Mouse (Mus musculus) limb, embryonic 14.5 days (tissue): ENCODE results near the gene Gnat2. TPM values are rescaled to one million over a fixed set of nuclear protein-coding genes. Genes with fewer than 3 reads are reported as not detected.

ENCODE experiments used
- ATAC-seq: fragments of 200-750 bp; cut with Nextera tagmentation; 2 replicates; pipeline ENCODE4 v1.8.0; 2017; ENCODE audit warnings: low read depth, moderate number of reproducible peaks, moderate TSS enrichment; ENCODE audit not compliant: low FRiP score
- DNase-seq: peaks from one replicate; pipeline ENCODE4 v3.0.0-alpha.2; 2015; ENCODE audit warnings: low spot score
- H3K27ac ChIP-seq: fragments of 300-500 bp; sonication (generic); replicated peaks from 2 replicates; pipeline ENCODE4 v1.5.1; 2014; ENCODE audit warnings: low read depth, mild to moderate bottlenecking, low read length, moderate library complexity, mixed read lengths
- H3K27me3 ChIP-seq: fragments of 300-500 bp; sonication (generic); 2 replicates; pipeline ENCODE4 v1.6.1; 2014; ENCODE audit warnings: low read length, mixed read lengths; ENCODE audit not compliant: control insufficient read depth, insufficient read depth
- H3K36me3 ChIP-seq: fragments of 300-500 bp; sonication (generic); 2 replicates; pipeline ENCODE4 v1.6.1; 2014; ENCODE audit warnings: mild to moderate bottlenecking, low read length, moderate library complexity, mixed read lengths; ENCODE audit not compliant: control insufficient read depth, insufficient read depth
- H3K4me1 ChIP-seq: fragments of 300-500 bp; sonication (generic); 2 replicates; pipeline ENCODE4 v1.6.1; 2014; ENCODE audit warnings: antibody characterized with exemption, low read length, mixed read lengths; ENCODE audit not compliant: control insufficient read depth, insufficient read depth
- H3K4me2 ChIP-seq: fragments of 300-500 bp; sonication (generic); replicated peaks from 2 replicates; pipeline ENCODE4 v1.6.1; 2014; ENCODE audit warnings: low read depth, mild to moderate bottlenecking, low read length, moderate library complexity; ENCODE audit not compliant: severe bottlenecking
- H3K4me3 ChIP-seq: fragments of 300-500 bp; sonication (generic); replicated peaks from 2 replicates; pipeline ENCODE4 v1.5.1; 2014; ENCODE audit warnings: low read length
- H3K9ac ChIP-seq: fragments of 300-500 bp; sonication (generic); 2 replicates; pipeline ENCODE4 v1.6.1; 2014; ENCODE audit warnings: mild to moderate bottlenecking, low read depth, low read length, moderate library complexity; ENCODE audit not compliant: severe bottlenecking
- H3K9me3 ChIP-seq: fragments of 300-500 bp; sonication (generic); 2 replicates; pipeline ENCODE4 v1.6.1; 2016; ENCODE audit warnings: low read length; ENCODE audit not compliant: control insufficient read depth
- POLR2A ChIP-seq: fragments of 200-500 bp; IDR thresholded peaks from 2 replicates; pipeline ENCODE4 v1.8.0; 2012; ENCODE audit warnings: inconsistent platforms, mild to moderate bottlenecking, moderate library complexity, borderline replicate concordance; ENCODE audit not compliant: insufficient read depth, insufficient read length; ENCODE audit errors: extremely low read depth
- WGBS: fragments of 180-500 bp; shearing (Covaris S2); extraction: QIAGEN DNeasy Blood & Tissue Kit; methylation state at CpG from one replicate; pipeline ENCODE4 v1.1.7; 2014; 5-methylcytosine and 5-hydroxymethylcytosine counted together
- polyA plus RNA-seq, 2 experiments: library from polyadenylated mRNA; depleted of rRNA in 1 of 2; stranded (reverse) in 1 of 2; unstranded in 1 of 2; fragments of >200 nt; fragmentation: Nextera tagmentation in 1 of 2; extraction: Ambion mirVana in 1 of 2; gene quantifications; 2 replicates each; pipeline versions ENCODE4 v1.2.1 to v1.2.3; 2012 to 2014

Gene Gnat2
- polyA plus RNA-seq, 2 experiments: 0.70 TPM

- H3K27me3 ChIP-seq: no peaks in the 10 kb centered on the region
- H3K9me3 ChIP-seq: no peaks in the 10 kb centered on the region
- no peak overlapping the region for H3K4me3 ChIP-seq
- H3K9ac ChIP-seq: no peak overlapping the region
- no peaks in the 10 kb centered on the region for H3K4me1 ChIP-seq
- H3K27ac ChIP-seq: no peak overlapping the region
- no peak for DNase-seq
- 70% methylated on average over 8 of the region's 8 CpGs for whole genome bisulfite sequencing
- H3K4me2 ChIP-seq: no peak overlapping the region
- no peaks in the 10 kb centered on the region for H3K36me3 ChIP-seq
- TF ChIP-seq POLR2A: no peak
- ATAC-seq: no peak
Measured at GRCm38 (mm10) chr3:108096226-108096625, 3.6 kb downstream of the Gnat2 start.

DNA sequence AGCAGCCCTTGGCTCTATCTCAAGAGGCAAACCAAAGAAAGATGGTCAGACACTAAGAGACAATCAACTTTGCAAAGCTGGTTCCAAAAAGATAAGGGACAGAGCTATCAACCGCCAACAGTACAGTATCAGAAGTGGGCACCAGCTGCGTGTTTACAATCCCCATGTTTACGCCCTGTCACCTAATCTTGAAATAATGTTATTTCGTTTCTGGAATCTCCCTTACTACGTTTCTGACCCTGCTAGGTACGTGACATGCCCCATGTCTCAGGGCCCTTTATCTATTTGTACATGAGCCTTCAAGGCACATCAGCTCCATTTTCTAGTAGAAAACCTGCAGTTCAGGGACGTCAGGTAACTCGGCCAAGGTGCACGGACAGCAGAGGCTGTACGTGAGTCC, 4.1 kb downstream of the Gnat2 start:
- Histone ChIP-seq H3K27ac (no peak overlapping the region), H3K9me3 (no peaks in the 10 kb centered on the region), H3K4me2 (no peak overlapping the region), H3K36me3 (no peaks in the 10 kb centered on the region), H3K4me3 (no peak overlapping the region), H3K9ac (no peak overlapping the region), H3K4me1 (no peaks in the 10 kb centered on the region), H3K27me3 (no peaks in the 10 kb centered on the region)
- TF ChIP-seq POLR2A: no peak
- no peak for ATAC-seq
- no peak for DNase-seq
- 87% methylated on average over 10 of the region's 10 CpGs for WGBS

- Histone ChIP-seq H3K4me3 (no peak overlapping the region), H3K9ac (no peak overlapping the region), H3K4me2 (no peak overlapping the region), H3K27ac (no peak overlapping the region), H3K9me3 (no peaks in the 10 kb centered on the region), H3K4me1 (no peaks in the 10 kb centered on the region), H3K36me3 (no peaks in the 10 kb centered on the region), H3K27me3 (no peaks in the 10 kb centered on the region)
- DNase-seq (no peak), ATAC-seq (no peak)
- TF ChIP-seq POLR2A: no peak
- WGBS: 66% methylated on average over 8 of the region's 8 CpGs
Measured at GRCm38 (mm10) chr3:108097656-108098055, 5.1 kb downstream of the Gnat2 start.

GRCm38 (mm10) chr3:108098316-108098715, 5.7 kb downstream of the Gnat2 start:
- no peak for TF ChIP-seq POLR2A
- Histone ChIP-seq H3K9ac (no peak overlapping the region), H3K4me2 (no peak overlapping the region), H3K4me1 (no peaks in the 10 kb centered on the region), H3K36me3 (no peaks in the 10 kb centered on the region), H3K4me3 (no peak overlapping the region), H3K9me3 (no peaks in the 10 kb centered on the region), H3K27ac (no peak overlapping the region), H3K27me3 (no peaks in the 10 kb centered on the region)
- WGBS: 76% methylated on average over 6 of the region's 6 CpGs
- DNase-seq: no peak
- no peak for ATAC-seq

- Histone ChIP-seq H3K4me2 (no peak overlapping the region), H3K4me3 (no peak overlapping the region), H3K9me3 (no peaks in the 10 kb centered on the region), H3K27me3 (no peaks in the 10 kb centered on the region), H3K36me3 (peaks cover 16% of the 10 kb centered on the region; the same call in 1 of the 2 replicates), H3K27ac (no peak overlapping the region), H3K4me1 (no peaks in the 10 kb centered on the region), H3K9ac (no peak overlapping the region)
- TF ChIP-seq POLR2A: no peak
- DNase-seq (no peak), ATAC-seq (no peak)
- WGBS: 52% methylated on average over 3 of the region's 3 CpGs
Measured at GRCm38 (mm10) chr3:108101594-108101993, 9.0 kb downstream of the Gnat2 start.

- H3K36me3 ChIP-seq: peaks cover 21% of the 10 kb centered on the region; the same call in 1 of the 2 replicates
- H3K4me1 ChIP-seq: no peaks in the 10 kb centered on the region
- no peak for TF ChIP-seq POLR2A
- H3K27me3 ChIP-seq: no peaks in the 10 kb centered on the region
- no peak overlapping the region for H3K27ac ChIP-seq
- no peak for ATAC-seq
- no peak overlapping the region for H3K4me2 ChIP-seq
- no peak for DNase-seq
- H3K9ac ChIP-seq: no peak overlapping the region
- WGBS: 91% methylated on average over 6 of the region's 6 CpGs
- H3K9me3 ChIP-seq: no peaks in the 10 kb centered on the region
- no peak overlapping the region for H3K4me3 ChIP-seq
Measured at GRCm38 (mm10) chr3:108102075-108102474, 9.5 kb downstream of the Gnat2 start.
